Mouse (Mus musculus): ENCODE results near the gene Ubap1l. TPM values are rescaled to one million over a fixed set of nuclear protein-coding genes. Genes with fewer than 3 reads are reported as not detected.
"Not testable (repeated sequence)": the region's sequence is repeated elsewhere in the genome, so short reads cannot be mapped to it uniquely, and the experiment has no call there.

Ubap1l gene
- polyA plus RNA-seq (2015; fragmentation: Nextera tagmentation; extraction: Ambion mirVana), result 0.83 and 0.92 TPM in 2 replicates

GRCm38 (mm10) chr9:65360641-65361448 is at the start of gene Ubap1l:
Ubap1l (plus strand) TSS chr9:65361041.
- Histone ChIP-seq H3K4me2 (replicated peaks) (no peak within 1 kb of the TSS), H3K9ac (replicated peaks) (no peak within 1 kb of the TSS), H3K27ac (replicated peaks) (no peak within 1 kb of the TSS), H3K4me1 (no peaks in the 10 kb centered on the region), H3K9me3 (no peaks in the 10 kb centered on the region), H3K36me3 (peaks cover 58% of the 10 kb centered on the region), H3K4me3 (no peak within 1 kb of the TSS), H3K27me3 (no peaks in the 10 kb centered on the region)
- ATAC-seq (replicated peaks), result no peak
- 90% methylated on average over 16 of the region's 16 CpGs for WGBS

- Histone ChIP-seq H3K9ac (replicated peaks) (no peak overlapping the region), H3K36me3 (peaks cover 55% of the 10 kb centered on the region), H3K4me1 (no peaks in the 10 kb centered on the region), H3K4me3 (no peak overlapping the region), H3K27ac (replicated peaks) (no peak overlapping the region), H3K9me3 (no peaks in the 10 kb centered on the region), H3K27me3 (no peaks in the 10 kb centered on the region), H3K4me2 (replicated peaks) (no peak overlapping the region)
- 94% methylated on average over 4 of the region's 4 CpGs for WGBS
- ATAC-seq (replicated peaks), result no peak
Observed at GRCm38 (mm10) chr9:65312669-65313357, 48.0 kb upstream of the Ubap1l start.

GRCm38 (mm10) chr9:65313846-65314245 is 47.0 kb upstream of the Ubap1l start:
- H3K36me3 ChIP-seq, result peaks cover 58% of the 10 kb centered on the region
- no peak overlapping the region for H3K4me2 ChIP-seq (replicated peaks)

GRCm38 (mm10) chr9:65322255-65322900 is 38.5 kb upstream of the Ubap1l start:
- Histone ChIP-seq H3K27ac (replicated peaks) (no peak overlapping the region), H3K27me3 (no peaks in the 10 kb centered on the region), H3K4me3 (no peak overlapping the region), H3K36me3 (peaks cover 75% of the 10 kb centered on the region), H3K9ac (replicated peaks) (no peak overlapping the region), H3K9me3 (no peaks in the 10 kb centered on the region), H3K4me2 (replicated peaks) (no peak overlapping the region), H3K4me1 (no peaks in the 10 kb centered on the region)
- no peak for ATAC-seq (replicated peaks)
- WGBS, result 93% methylated on average over 11 of the region's 11 CpGs

More at GRCm38 (mm10) chr9:65313846-65314245, 47.0 kb upstream of the Ubap1l start:
- H3K27me3 ChIP-seq, result no peaks in the 10 kb centered on the region
- H3K4me1 ChIP-seq, result no peaks in the 10 kb centered on the region
- no peak overlapping the region for H3K27ac ChIP-seq (replicated peaks)
- H3K9me3 ChIP-seq, result no peaks in the 10 kb centered on the region
- no peak for ATAC-seq (replicated peaks)
- 100% methylated on average over 1 of the region's 1 CpGs for WGBS
- no peak overlapping the region for H3K4me3 ChIP-seq
- H3K9ac ChIP-seq (replicated peaks), result no peak overlapping the region

- H3K4me1 ChIP-seq, result no peaks in the 10 kb centered on the region
- H3K27me3 ChIP-seq, result no peaks in the 10 kb centered on the region
- no peak overlapping the region for H3K4me2 ChIP-seq (replicated peaks)
- no peak overlapping the region for H3K27ac ChIP-seq (replicated peaks)
- ATAC-seq (replicated peaks), result no peak
- no peak overlapping the region for H3K9ac ChIP-seq (replicated peaks)
- peaks cover 77% of the 10 kb centered on the region for H3K36me3 ChIP-seq
- no peaks in the 10 kb centered on the region for H3K9me3 ChIP-seq
- no peak overlapping the region for H3K4me3 ChIP-seq
Observed at GRCm38 (mm10) chr9:65325971-65326370, 34.9 kb upstream of the Ubap1l start.

GRCm38 (mm10) chr9:65327371-65327770 is 33.5 kb upstream of the Ubap1l start:
- peaks cover 76% of the 10 kb centered on the region for H3K36me3 ChIP-seq
- H3K27ac ChIP-seq (replicated peaks), result no peak overlapping the region

GRCm38 (mm10) chr9:65333958-65334357 is 26.9 kb upstream of the Ubap1l start:
- no peak overlapping the region for H3K9ac ChIP-seq (replicated peaks)
- no peak for ATAC-seq (replicated peaks)

More at GRCm38 (mm10) chr9:65327371-65327770, 33.5 kb upstream of the Ubap1l start:
- Histone ChIP-seq H3K9me3 (no peaks in the 10 kb centered on the region), H3K4me1 (no peaks in the 10 kb centered on the region), H3K4me2 (replicated peaks) (no peak overlapping the region), H3K4me3 (no peak overlapping the region), H3K27me3 (no peaks in the 10 kb centered on the region), H3K9ac (replicated peaks) (no peak overlapping the region)
- WGBS, result 98% methylated on average over 2 of the region's 2 CpGs
- no peak for ATAC-seq (replicated peaks)

GRCm38 (mm10) chr9:65339146-65339545 is 21.7 kb upstream of the Ubap1l start:
- no peak overlapping the region for H3K4me2 ChIP-seq (replicated peaks)
- no peak overlapping the region for H3K27ac ChIP-seq (replicated peaks)
- H3K27me3 ChIP-seq, result no peaks in the 10 kb centered on the region; the same call in 1 of the 2 replicates
- no peaks in the 10 kb centered on the region for H3K36me3 ChIP-seq
- H3K4me1 ChIP-seq, result no peaks in the 10 kb centered on the region
- no peak overlapping the region for H3K9ac ChIP-seq (replicated peaks)
- ATAC-seq (replicated peaks), result no peak
- H3K4me3 ChIP-seq, result no peak overlapping the region
- whole genome bisulfite sequencing, result 86% methylated on average over 4 of the region's 4 CpGs
- H3K9me3 ChIP-seq, result no peaks in the 10 kb centered on the region

More at GRCm38 (mm10) chr9:65333958-65334357, 26.9 kb upstream of the Ubap1l start:
- Histone ChIP-seq H3K27ac (replicated peaks) (no peak overlapping the region), H3K36me3 (peaks cover 24% of the 10 kb centered on the region), H3K4me3 (no peak overlapping the region), H3K9me3 (no peaks in the 10 kb centered on the region), H3K4me1 (no peaks in the 10 kb centered on the region), H3K27me3 (no peaks in the 10 kb centered on the region), H3K4me2 (replicated peaks) (no peak overlapping the region)
- WGBS, result 91% methylated on average over 5 of the region's 5 CpGs

- H3K9me3 ChIP-seq, result no peaks in the 10 kb centered on the region
- no peak overlapping the region for H3K9ac ChIP-seq (replicated peaks)
- no peak overlapping the region for H3K4me2 ChIP-seq (replicated peaks)
- no peaks in the 10 kb centered on the region for H3K36me3 ChIP-seq
- no peak overlapping the region for H3K4me3 ChIP-seq
- no peak for ATAC-seq (replicated peaks)
- no peaks in the 10 kb centered on the region; the same call in 1 of the 2 replicates for H3K27me3 ChIP-seq
- H3K4me1 ChIP-seq, result 0 out of 2 replicates have a peak, but pooled peaks cover 2% of the 10 kb centered on the region
- 84% methylated on average over 2 of the region's 2 CpGs for WGBS
- H3K27ac ChIP-seq (replicated peaks), result no peak overlapping the region
Observed at GRCm38 (mm10) chr9:65340414-65340813, 20.4 kb upstream of the Ubap1l start.

GRCm38 (mm10) chr9:65345439-65345838 is 15.4 kb upstream of the Ubap1l start:
- Histone ChIP-seq H3K9ac (replicated peaks) (peak overlapping the region; percentile 91; the same call in 1 of the 2 replicates), H3K27ac (replicated peaks) (peak overlapping the region; percentile 96), H3K4me1 (peaks cover 30% of the 10 kb centered on the region), H3K4me3 (peak overlapping the region; percentile 100), H3K4me2 (replicated peaks) (peak overlapping the region; percentile 97)
- ATAC-seq (replicated peaks), result peak; percentile 44
- H3K27me3 ChIP-seq, H3K9me3 ChIP-seq, H3K36me3 ChIP-seq: not testable (repeated sequence)
- 66% methylated on average over 11 of the region's 11 CpGs for WGBS

GRCm38 (mm10) chr9:65345854-65346475 is 14.9 kb upstream of the Ubap1l start, which contains the start of gene Pdcd7:
Pdcd7 (plus strand) TSS chr9:65346104.
- peak within 1 kb of the TSS; percentile 96 for H3K27ac ChIP-seq (replicated peaks)
- no peaks in the 10 kb centered on the region for H3K36me3 ChIP-seq
- ATAC-seq (replicated peaks), result peak; percentile 98
- no peaks in the 10 kb centered on the region; the same call in 1 of the 2 replicates for H3K27me3 ChIP-seq
- peaks cover 33% of the 10 kb centered on the region for H3K4me1 ChIP-seq
- no peaks in the 10 kb centered on the region for H3K9me3 ChIP-seq
- peak within 1 kb of the TSS; percentile 91 for H3K9ac ChIP-seq (replicated peaks)
- under 1% methylated on average over 51 of the region's 59 CpGs for WGBS
- H3K4me3 ChIP-seq, result peak within 1 kb of the TSS; percentile 100
- peak within 1 kb of the TSS; percentile 97 for H3K4me2 ChIP-seq (replicated peaks)

Data from forebrain, embryonic 15.5 days (tissue).